Mouse (Mus musculus): ENCODE data around the gene Prph. TPM values are rescaled to one million over a fixed set of nuclear protein-coding genes. Genes with fewer than 3 reads are reported as not detected.

Prph gene
- total and polyA plus RNA-seq, 2 experiments from 2014 or later, result 50.0 to 62.6 TPM

DNA sequence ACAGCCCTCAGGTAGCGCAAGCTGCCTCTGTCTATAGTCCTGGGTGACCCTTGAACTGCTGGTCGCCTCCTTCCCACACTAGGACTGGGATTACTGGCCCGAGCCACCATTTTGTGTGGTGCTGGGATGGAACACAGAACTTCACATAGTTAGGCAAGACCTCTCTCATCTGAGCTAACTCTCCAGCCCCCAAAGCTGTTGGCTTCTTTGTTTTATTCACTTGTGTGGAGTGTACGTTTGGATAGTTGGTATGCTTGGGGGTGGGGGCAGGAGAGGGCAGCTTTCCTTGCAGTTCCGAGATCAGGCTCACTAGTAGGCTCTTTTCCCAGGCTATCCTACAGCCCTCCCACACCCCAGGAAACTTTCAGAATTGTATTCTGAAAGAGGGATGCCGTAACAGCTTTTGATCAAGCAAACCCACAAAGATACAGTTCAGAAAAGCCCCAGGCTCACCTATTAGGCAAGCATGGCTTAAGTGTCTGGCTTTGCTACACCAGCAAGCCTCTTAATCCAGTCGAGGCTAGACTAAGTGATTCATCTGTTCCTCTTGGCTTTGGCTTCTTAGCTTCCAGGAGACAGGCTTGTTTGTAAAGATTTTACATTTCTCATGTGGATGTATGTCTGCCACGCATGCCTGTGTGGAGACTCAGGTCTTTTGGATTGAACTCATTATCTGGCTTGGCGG is 22.8 kb upstream of the Prph start:
- 76% methylated on average over 9 of the region's 9 CpGs for WGBS

DNA sequence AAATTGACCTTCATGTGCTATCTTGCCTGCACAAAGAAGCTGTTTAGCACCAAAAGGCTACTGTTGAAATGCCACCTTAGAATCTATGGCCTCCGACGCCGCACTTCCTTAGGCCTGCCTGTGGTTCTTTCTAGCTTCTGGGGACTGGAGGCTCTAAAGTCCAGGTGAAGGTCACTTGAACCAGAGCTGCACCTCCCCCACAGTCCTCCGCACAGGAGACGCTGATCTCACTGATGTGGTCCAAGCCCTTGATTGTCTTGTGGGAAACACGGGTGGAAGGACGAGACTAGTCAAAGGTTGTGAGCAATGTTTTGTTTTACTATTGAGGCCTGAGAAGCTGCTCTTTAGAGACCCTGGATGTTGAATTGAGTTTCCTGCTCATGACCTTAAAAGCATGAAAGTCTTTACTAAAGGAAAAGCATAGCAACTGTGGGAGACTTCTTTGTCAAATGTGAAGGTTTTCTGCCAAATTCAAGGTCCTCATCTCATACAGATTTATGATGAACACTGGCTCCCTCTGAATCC is 22.2 kb upstream of the Prph start:
- DNase-seq (ENCODE audit: low spot score), result no peak
- Histone ChIP-seq H3K9me3 (ENCODE audit: low read length) (no peaks in the 10 kb centered on the region), H3K36me3 (ENCODE audit: insufficient read depth, low read length) (no peaks in the 10 kb centered on the region), H3K4me1 (ENCODE audit: insufficient read depth, low read length) (peaks cover 10% of the 10 kb centered on the region; the same call in 1 of the 2 replicates), H3K9ac (replicated peaks; ENCODE audit: low read length) (no peak overlapping the region), H3K27ac (no peak overlapping the region), H3K27me3 (ENCODE audit: insufficient read depth, low read length) (peaks cover 14% of the 10 kb centered on the region; the same call in 1 of the 2 replicates), H3K4me3 (ENCODE audit: low read length) (no peak overlapping the region), H3K4me2 (ENCODE audit: low read depth, low read length) (no peak overlapping the region)
- WGBS, result 81% methylated on average over 7 of the region's 7 CpGs
- TF ChIP-seq CTCF (IDR thresholded peaks at IDR 0.05; ENCODE audit: low read depth), result no peak
- ATAC-seq, result no peak

More for the DNA sequence above, 22.8 kb upstream of the Prph start:
- Histone ChIP-seq H3K27ac (no peak overlapping the region), H3K9ac (replicated peaks; ENCODE audit: low read length) (no peak overlapping the region), H3K4me3 (ENCODE audit: low read length) (no peak overlapping the region), H3K4me2 (ENCODE audit: low read depth, low read length) (0 out of 2 replicates have a peak overlapping the region, but pooled peaks have one; percentile 6), H3K4me1 (ENCODE audit: insufficient read depth, low read length) (peaks cover 10% of the 10 kb centered on the region; the same call in 1 of the 2 replicates), H3K9me3 (ENCODE audit: low read length) (no peaks in the 10 kb centered on the region), H3K36me3 (ENCODE audit: insufficient read depth, low read length) (no peaks in the 10 kb centered on the region), H3K27me3 (ENCODE audit: insufficient read depth, low read length) (peaks cover 14% of the 10 kb centered on the region; the same call in 1 of the 2 replicates)
- ATAC-seq (no peak), DNase-seq (ENCODE audit: low spot score) (no peak)
- no peak for TF ChIP-seq CTCF (IDR thresholded peaks at IDR 0.05; ENCODE audit: low read depth)

DNA sequence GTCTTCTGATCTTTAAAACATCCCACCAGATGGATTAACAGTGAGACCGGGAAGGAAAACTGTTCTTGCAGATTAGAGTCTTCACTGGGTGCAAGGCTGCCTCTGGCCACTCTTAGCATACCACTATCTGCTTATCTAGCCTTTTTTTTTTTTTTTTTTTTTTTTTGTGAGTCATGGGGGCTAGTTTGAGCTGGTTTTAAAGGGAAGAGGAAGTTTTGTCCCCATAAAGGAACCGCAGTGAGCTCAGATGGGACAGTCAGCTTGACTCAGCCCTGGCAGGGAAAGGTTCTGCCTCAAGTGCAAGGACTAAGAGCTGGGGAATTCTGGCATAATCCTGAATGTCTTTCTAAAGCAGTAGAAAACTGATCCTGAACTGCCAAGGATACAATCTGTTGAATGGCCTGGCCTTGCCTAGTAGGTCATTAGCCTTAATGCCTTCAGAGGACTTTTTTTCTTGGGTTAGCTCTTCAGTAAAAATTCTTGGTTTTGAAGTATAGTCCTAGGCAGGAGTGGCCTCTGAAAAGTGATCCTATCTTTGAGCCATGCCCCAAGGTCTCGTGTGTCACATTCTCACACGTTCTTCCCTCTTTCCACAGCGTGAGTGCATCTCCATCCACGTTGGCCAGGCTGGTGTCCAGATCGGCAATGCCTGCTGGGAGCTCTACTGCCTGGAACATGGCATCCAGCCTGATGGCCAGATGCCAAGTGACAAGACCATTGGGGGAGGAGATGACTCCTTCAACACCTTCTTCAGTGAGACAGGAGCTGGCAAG is 21.3 kb upstream of the Prph start:
- no peak for DNase-seq (ENCODE audit: low spot score)
- no peaks in the 10 kb centered on the region for H3K36me3 ChIP-seq (ENCODE audit: insufficient read depth, low read length)
- no peak overlapping the region for H3K27ac ChIP-seq
- H3K9ac ChIP-seq (replicated peaks; ENCODE audit: low read length), result no peak overlapping the region
- no peak overlapping the region for H3K4me3 ChIP-seq (ENCODE audit: low read length)
- peaks cover 10% of the 10 kb centered on the region; the same call in 1 of the 2 replicates for H3K4me1 ChIP-seq (ENCODE audit: insufficient read depth, low read length)
- 58% methylated on average over 7 of the region's 7 CpGs for WGBS
- no peaks in the 10 kb centered on the region for H3K9me3 ChIP-seq (ENCODE audit: low read length)
- no peak overlapping the region for H3K4me2 ChIP-seq (ENCODE audit: low read depth, low read length)
- peaks cover 14% of the 10 kb centered on the region; the same call in 1 of the 2 replicates for H3K27me3 ChIP-seq (ENCODE audit: insufficient read depth, low read length)
- TF ChIP-seq CTCF (IDR thresholded peaks at IDR 0.05; ENCODE audit: low read depth), result no peak
- no peak for ATAC-seq

DNA sequence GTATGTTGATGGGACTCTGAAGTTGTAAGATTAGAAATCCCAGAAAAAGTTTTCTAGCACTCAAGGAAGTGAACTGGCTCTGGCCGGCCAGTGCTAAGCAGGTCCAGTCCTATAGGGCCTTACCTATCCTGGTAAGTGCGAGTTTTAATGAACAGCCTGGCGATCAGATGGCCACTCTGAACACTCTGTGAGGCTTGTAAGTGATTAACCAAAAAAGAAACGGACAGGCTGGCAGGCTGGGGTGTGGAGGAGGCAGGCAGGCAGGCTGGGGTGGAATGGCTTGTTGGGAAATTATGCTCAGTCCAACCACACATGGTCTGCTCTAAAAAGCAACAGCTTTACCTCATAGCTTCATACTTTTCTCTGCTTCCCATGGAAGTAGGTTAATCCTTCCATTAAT is 19.5 kb upstream of the Prph start:
- Histone ChIP-seq H3K9ac (replicated peaks; ENCODE audit: low read length) (no peak overlapping the region), H3K4me1 (ENCODE audit: insufficient read depth, low read length) (no peaks in the 10 kb centered on the region), H3K4me2 (ENCODE audit: low read depth, low read length) (no peak overlapping the region), H3K27me3 (ENCODE audit: insufficient read depth, low read length) (no peaks in the 10 kb centered on the region), H3K36me3 (ENCODE audit: insufficient read depth, low read length) (no peaks in the 10 kb centered on the region), H3K27ac (no peak overlapping the region), H3K9me3 (ENCODE audit: low read length) (no peaks in the 10 kb centered on the region), H3K4me3 (ENCODE audit: low read length) (no peak overlapping the region)
- ATAC-seq (no peak), DNase-seq (ENCODE audit: low spot score) (no peak)
- 83% methylated on average over 4 of the region's 4 CpGs for WGBS
- no peak for TF ChIP-seq CTCF (IDR thresholded peaks at IDR 0.05; ENCODE audit: low read depth)

DNA sequence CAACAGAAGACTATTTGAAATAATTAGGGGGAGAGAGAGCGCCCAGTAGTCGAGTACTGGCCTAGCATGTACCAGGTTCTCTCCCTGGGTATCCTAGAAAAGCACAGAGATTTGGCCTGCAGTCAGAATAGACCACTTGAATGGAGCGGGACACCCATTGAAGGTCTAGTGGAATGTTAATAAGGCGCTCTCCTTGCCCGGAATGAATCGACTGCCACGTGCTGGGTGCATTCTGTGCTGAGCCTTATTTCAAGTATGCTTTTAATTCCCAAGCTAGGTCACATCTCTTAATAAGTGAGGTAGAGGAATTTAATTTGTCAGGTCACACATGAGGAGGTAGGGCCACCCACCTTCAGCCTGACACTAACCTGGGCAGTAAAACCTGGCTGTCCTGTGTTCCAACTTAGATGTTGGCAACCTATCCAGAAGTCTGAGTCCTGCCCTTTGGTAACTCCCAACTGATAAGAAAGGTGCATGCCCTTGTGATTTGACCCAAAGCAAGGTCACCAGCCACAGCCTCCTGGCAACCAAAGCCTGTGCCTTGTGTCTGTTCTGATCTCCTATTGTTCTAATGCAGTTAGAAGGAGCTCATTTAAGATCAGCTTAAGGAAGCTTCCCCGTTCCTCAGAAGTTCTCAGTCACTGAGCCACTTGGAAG is 18.6 kb upstream of the Prph start:
- no peak for ATAC-seq
- no peak overlapping the region for H3K27ac ChIP-seq
- no peak overlapping the region for H3K4me2 ChIP-seq (ENCODE audit: low read depth, low read length)
- no peak for TF ChIP-seq CTCF (IDR thresholded peaks at IDR 0.05; ENCODE audit: low read depth)
- H3K9ac ChIP-seq (replicated peaks; ENCODE audit: low read length), result no peak overlapping the region
- no peak overlapping the region for H3K4me3 ChIP-seq (ENCODE audit: low read length)
- no peaks in the 10 kb centered on the region for H3K9me3 ChIP-seq (ENCODE audit: low read length)
- H3K36me3 ChIP-seq (ENCODE audit: insufficient read depth, low read length), result no peaks in the 10 kb centered on the region
- H3K4me1 ChIP-seq (ENCODE audit: insufficient read depth, low read length), result 0 out of 2 replicates have a peak, but pooled peaks cover 3% of the 10 kb centered on the region
- no peak for DNase-seq (ENCODE audit: low spot score)
- WGBS, result 83% methylated on average over 8 of the region's 8 CpGs
- no peaks in the 10 kb centered on the region for H3K27me3 ChIP-seq (ENCODE audit: insufficient read depth, low read length)

DNA sequence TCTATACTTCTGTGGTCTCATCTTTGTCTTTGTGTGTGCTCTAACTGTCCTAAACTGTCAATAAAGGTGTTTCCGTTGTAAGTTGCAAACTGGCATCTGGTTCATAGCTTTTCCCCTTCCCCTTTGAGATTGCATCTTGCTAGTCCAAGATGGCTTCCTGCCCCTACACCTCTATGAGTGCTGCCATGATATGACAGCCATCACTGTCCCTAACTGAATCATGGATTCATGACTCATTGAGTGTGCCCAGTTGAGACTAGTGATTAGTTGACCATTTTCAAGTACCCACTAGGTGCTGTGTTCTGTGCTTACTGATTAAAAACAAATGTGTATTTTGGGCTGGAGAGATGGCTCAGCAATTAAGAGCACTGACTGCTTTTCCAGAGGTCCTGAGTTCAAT is 16.9 kb upstream of the Prph start:
- H3K4me3 ChIP-seq (ENCODE audit: low read length), result no peak overlapping the region
- DNase-seq (ENCODE audit: low spot score), result no peak
- H3K27ac ChIP-seq, result no peak overlapping the region
- no peak overlapping the region for H3K9ac ChIP-seq (replicated peaks; ENCODE audit: low read length)
- no peak for TF ChIP-seq CTCF (IDR thresholded peaks at IDR 0.05; ENCODE audit: low read depth)
- H3K4me1 ChIP-seq (ENCODE audit: insufficient read depth, low read length), result 0 out of 2 replicates have a peak, but pooled peaks cover 3% of the 10 kb centered on the region
- no peaks in the 10 kb centered on the region for H3K27me3 ChIP-seq (ENCODE audit: insufficient read depth, low read length)
- H3K4me2 ChIP-seq (ENCODE audit: low read depth, low read length), result no peak overlapping the region
- no peak for ATAC-seq
- H3K36me3 ChIP-seq (ENCODE audit: insufficient read depth, low read length), result no peaks in the 10 kb centered on the region
- H3K9me3 ChIP-seq (ENCODE audit: low read length), result no peaks in the 10 kb centered on the region
- 95% methylated on average over 1 of the region's 1 CpGs for WGBS

Data from hindbrain, postnatal 0 days (tissue).